Mouse (Mus musculus) ES-CJ7 (cell line): ENCODE measurements around the gene Slc43a1.
A peak's percentile ranks its signal among the peaks of the same experiment; 100 is the strongest.

Experiments used
- DNase-seq: peaks from one replicate; pipeline ENCODE4 v3.0.0; 2011; ENCODE audit warnings: low read depth, low spot score

Slc43a1 gene

DNA sequence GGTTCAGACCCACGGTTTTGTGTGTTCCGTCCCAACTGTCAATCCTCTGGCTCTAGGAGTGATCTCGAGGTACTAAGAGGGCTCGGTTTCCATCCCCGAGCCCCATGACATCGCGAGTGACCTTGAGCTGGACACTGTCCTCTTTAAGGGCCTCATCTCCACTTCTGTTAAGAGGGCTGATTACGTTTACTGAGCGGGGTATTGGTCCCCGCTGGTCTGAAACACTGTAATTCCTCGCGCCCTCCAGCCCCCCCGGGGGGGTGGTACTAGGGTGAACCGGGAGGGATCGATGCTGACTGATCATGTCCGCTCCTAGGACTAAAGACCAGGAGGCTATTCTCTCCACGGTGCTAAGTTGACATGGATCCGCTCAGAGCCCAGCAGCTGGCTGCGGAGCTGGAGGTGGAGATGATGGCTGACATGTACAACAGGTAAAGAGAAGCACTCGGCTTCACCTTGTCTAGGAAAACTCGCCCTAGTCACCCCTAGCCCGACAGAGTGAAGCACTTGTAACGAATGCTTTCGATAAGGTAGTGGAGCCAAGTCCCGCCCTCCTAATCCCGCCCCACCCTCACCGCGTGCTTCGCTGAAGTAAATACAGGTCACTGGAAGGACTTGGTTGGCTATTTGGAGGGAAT is 11.2 kb upstream of the Slc43a1 start:
- DNase-seq = peak; percentile 62

DNA sequence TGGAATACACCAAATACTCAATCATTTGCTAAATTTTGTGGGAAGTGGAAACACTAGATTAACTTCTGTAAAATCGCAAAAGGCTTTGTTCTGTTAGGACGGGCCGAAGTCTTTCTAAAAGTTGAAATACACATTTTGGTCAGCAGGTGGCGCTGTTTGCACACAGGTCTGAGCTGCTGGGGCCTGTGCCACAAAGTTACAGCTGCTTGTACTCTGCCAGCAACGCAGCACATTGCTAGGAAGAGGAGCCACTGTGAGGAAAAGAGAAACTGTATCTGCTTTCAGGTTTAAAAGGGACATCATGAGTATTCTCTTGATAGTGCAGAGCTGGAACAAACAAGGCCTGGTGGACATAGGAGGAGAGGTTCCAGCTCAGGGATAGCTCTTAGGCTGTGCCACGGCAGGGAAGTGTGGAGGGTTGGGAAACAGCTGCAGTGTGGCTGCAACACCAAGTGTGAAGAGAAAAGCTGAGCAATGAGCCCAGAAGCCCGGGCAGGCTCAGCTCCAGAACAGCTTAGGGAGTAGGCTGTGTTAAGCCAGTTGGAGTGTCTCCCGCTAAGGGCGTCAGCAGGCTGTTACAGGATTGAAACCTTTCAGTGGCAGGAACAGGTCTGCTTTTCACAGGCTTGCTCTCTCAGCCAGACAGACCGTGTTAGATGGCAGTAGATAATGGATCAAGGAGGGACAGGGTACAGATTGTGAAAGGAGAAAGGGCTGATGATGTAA is 6.8 kb upstream of the Slc43a1 start:
- DNase-seq = peak; percentile 82

DNA sequence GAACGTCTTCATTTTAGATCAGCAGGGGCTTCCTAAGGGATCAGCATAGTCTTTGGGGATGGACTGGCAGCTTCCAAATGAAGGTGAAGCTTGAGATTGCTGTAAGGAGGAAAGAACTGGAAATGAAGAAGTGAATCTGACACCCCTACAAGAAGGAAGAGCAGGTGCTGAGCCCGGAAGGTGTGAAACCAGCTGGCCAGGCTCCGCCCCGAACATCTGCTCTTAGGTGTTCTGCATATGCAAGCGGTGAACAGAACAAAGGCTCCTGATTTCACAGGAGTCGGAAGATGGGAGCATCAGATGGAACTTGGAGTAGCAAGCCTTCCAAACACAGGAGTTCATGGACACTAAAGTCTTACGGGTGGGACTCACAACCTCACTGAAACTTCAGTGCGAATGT is 1.5 kb upstream of the Slc43a1 start:
- peak; percentile 84 for DNase-seq

DNA sequence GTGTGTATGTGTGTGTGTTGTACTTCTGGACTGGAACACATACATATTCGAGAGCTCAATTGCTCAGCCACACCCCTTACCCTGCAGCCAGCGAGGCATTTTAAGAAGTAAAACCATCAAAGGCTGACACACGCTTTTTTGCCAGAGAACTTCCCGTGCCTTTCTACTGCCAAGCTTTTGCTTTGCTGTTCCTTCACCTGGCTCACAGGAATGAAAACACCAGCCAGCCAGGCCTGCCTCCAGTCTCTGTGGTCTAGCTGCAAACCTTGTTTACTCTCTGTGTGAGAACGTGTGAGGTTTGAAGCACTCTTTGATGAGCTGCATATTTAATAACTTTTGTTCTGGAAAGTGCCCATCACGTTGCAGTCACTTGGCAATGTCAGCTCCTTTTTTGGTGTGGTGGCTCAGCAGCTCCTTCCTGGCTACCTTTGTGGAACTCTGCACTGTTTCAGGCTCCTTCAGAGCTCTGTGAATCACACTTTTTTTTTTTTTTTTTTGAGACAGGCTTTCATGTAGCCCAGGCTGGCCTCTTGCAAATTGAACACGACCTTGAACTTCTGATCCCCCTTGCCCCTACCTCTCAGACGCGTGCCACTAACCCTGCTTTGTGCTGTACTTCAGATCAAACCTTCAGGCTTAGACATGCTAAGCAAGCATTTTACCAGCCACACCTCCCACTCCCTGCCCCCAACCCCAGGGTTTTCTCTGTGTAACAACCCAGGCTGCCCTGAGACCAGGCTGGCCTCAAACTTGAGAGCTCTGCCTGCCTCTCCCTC is 645 bp upstream of the Slc43a1 start:
- DNase-seq = peak; percentile 95

DNA sequence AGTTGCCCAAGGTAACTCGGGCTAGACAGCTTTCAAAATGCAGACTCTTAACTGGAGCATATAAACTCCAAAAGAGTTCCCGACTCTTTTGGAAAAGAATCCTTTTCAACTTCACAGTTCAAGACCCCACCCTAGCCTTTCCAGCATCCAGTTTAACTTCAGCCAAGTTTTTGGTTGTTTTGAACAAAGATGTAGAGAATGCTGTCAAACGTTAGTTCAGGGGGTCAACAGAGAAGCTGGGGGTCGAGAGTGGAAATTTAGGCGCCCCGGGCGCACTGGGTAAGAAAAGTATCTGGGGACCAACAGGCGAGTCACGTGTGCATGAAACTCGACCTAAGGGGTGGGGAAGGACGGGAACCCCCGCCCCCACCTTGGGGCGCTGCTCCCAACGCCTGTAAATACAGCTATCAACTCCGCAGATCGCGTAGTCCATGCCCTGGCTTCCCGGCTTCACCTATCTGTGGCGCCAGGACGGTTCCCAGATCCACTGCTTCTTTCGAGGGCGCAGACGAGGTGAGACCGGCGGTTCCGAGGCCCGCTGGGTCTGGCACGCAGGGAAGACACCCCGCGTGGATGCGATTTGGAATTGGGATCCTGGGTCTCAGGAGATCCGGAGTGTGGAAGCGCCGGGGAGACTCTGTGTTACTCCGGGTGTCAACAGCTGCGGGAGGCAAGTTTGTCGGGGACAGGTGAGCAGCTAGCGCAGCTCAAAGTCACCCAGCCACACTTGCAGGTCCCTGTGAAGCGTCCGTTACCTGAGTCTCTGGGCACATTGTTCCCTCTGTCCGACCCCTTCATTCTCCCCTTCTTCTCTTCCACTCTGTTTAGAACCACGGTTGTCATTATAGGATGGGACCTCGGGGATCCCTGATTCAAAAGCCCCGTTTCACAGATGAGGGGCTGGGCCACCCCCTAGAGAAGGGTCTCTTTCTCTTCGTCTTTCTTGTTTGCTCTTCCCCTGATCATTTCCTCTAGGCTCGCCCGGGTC is 637 bp downstream of the Slc43a1 start:
- DNase-seq = peak; percentile 56

DNA sequence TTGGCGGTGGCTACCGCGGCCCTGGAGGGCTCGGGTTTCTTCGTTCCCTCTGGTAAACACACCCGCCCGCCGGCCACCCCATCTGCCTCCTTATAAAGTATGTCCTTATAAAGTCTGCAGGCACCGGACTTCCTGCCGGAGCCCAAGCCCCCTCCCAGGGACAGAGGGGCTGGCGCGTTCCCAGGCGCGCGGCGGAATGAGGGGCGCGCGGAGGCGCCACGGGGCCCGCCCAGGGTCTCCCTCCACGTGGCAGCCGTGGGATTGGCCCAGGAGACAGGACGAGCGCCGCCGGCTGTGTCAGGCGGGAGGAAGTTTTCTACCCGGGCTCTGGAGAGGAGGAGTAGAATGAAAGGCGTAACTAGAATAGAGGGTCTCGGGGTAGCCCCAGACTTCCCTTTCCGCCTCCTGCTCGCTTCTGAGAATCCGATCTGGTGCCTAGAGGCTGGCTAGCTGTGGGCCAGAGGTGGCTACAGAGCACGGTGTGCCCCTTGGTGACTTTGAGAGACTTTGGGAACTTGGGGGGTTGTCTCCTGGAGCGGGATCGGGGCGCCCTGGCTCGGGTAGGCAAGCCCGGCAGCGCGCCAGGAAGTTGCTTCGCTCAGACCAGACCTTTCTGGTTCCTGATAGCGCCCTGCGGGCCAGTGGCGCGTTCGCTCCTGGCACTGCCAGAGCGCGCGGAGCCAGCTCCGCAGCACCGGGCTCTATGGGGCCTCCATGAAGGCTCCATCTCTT is 1.5 kb downstream of the Slc43a1 start:
- peak; percentile 62 for DNase-seq

DNA sequence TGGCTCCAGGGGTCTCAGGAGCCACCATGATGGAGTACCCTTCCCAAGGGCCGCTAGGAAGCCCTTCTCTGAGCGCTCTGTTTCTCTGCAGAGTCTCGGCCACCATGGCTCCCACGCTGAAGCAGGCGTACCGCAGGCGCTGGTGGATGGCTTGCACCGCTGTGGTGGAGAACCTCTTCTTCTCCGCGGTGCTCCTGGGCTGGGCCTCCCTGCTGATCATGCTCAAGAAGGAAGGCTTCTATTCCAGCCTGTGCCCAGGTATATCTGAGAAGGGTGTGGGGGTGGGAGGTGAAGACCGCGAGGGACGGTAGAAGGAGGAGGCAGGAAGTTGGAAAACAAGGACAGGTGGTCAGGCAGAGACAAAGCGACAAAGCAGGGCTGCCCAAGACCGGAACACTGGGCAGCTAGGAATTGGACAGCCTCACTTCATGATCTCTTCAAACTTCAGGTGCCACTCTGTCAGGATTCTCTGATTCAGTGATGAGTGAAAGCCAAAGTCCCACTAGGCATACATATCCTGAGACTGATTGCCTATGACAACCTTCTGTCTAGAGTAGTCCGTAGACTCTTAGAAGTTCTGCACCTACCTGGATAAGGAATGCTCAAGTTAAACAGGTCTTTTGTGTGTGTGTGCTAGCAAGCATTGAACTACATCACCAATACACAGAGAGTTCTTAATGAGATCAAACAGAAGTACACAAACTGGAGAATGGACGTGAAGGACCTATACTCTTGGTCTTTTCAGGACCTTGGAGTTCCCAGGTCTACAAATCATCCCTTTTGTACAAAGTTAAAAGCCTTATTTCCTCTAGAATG is 2.3 kb downstream of the Slc43a1 start:
- DNase-seq = no peak

DNA sequence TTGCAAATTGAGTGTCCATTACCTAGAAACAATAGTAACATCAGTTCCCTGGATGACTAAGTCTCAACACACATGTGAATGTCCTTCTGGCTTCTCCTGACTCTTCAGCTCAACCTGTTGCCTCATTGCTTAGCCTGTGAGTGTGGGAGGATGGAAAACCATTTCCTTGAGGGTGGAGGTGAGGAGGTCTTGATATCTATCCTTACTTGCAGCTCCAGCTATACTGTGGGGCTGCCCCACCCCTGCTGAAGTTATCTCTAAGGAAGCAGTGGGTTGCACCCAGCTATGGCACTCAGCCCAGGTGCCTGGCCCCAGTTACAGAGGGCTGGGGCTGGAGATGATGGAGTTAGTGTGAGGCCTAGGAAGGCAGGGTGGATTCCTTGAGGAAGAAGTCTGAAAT is 3.3 kb downstream of the Slc43a1 start:
- no peak for DNase-seq

DNA sequence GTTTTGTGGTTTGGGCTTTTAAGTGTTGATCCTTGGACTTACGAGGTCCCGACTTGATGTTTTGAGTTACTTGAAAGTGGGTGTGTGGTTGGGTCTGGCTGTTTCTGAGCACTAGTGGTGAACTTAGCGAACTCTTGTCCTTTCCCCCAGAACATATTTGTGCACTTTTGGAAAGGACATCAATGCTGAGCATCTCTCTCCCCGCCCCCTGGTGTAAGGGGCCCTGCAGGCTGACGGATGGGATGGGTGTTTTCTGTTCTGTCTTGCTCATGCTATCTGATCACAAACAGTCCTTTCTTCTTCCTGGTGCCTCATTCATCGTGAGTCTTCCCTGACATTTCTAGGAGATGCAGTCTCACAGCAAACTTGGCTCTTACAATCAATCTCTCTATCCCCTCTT is 5.0 kb downstream of the Slc43a1 start:
- no peak for DNase-seq

DNA sequence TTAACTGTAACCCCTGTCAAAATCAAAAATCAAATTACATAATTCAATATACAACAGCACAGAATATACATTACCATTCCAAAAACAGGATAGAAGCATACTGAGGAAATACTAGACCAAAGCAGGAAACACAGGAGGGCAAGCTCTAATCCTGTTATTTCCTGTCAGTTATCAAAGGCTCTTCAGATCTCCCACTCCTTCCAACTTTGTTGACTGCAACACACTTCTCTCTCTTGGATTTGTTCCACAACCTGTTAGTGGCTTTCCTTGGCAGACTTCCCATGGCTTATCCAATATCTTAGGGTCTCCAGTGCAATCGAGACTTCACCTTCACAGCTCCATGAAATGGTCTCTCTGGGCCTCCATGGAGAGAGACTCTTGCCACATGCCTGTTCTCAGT is 6.6 kb downstream of the Slc43a1 start:
- no peak for DNase-seq

DNA sequence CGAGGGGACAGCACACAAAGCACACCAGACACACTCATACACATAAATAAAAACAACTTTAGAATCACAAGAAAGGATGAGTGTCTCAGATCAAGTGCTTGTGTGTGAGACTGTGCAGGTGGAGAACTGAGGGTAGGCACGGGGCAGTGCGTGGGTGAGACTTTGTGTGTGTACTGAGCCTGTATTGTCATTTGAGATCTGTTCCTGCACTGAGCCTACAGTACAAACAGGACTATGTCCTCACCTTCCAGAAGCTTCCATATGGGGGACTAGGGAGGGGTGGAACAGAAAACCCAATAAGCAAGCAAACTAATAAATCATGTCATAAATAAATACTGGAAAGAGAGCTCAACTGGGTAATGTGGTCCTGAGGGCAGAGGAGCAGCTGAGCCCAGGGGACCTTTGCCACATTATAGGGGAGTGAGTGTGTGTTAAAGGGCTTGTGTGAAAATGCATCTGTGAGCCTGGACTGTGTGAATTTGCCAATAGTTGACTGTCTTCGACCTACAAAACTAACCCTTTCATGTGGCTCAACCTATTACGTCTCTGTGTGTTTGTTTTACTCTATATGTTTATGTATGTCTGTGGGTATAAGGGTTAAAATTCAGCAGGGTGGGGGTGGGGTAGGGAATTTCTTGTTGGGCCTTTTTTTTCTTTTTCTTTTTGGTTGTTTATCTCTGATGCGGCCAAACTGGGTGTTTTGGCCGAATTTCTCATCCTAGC is 11.9 kb downstream of the Slc43a1 start:
- DNase-seq = no peak

DNA sequence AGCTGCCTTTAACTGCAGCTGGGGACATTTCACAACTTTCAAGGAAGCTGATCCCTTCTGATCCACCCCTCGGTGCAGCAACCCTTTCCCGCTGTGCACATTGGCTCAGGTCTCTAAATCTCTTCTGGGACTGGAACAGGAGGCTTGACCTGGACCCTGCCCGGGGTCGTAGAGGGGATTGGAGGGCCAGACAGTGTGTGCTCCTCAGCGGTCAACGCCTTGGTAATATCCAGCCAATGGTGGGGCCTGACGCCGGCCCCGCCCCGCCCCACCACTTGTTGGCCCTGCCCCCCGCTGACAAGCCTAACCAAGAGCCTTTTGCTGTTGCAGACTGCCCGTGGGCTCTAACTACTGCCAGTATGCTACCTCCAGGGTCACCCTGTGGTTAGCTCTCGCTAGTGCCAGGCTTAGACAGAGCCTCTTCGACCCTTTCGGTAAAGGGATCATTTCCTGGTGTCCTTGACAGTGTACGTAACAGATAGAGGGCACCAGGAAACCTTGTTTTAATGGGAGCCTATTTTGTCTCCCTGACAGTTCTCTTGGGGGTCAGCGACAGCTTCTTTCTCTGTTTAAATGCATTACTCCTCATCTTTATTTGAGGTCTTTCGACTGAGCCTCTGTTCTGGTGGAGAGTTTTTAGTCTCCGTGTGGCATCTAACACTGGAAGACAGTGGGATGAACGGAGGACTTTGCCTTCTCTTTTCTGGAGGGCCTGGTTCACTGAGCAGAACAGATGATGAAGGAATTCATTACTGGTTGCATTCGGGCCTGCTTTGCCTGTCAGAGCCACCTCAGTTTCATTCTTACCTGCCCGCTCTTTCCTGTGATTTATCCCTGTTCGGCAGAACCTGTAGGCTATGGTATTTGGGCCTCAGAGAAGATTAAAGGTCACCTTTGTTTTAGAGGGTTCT is 12.7 kb downstream of the Slc43a1 start:
- DNase-seq = peak; percentile 68

DNA sequence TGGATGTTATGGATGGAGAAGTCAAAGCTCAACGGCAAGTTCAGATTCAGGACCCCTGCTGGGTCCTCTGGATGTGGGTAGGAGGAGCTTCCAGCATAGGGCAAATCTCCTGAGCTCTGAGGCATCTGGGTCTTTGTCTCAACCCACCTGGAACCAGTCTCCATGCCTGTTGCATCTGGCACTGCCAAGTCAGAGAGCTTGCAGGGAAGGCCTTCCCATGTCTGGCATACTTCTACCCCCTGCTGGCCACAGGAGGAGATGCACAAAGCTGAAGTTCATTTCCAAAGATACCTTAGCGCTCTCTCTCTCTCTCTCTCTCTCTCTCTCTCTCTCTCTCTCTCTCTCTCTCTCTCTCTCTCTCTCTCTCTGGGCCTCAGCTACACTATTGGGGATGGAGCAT is 17.1 kb downstream of the Slc43a1 start:
- peak; percentile 61 for DNase-seq

DNA sequence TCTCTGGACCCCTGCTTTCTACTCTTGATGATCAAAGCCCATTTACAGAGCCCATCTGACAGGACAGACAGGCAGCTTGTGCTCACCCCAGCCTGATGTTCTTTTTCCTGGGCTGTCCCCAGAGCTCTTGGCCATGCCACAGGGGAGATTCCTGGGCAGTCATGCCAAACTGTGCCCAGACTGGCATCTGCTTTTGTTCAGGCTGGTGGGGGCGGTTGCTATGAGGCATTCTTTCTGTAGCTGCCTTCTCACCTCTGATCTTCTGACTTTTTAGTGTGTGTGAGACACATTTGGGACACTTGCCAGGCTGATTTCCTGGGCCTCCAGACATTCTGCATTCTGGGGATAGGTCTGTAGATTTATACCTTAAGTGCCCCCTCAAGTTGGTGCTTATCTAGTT is 19.9 kb downstream of the Slc43a1 start:
- DNase-seq = no peak

DNA sequence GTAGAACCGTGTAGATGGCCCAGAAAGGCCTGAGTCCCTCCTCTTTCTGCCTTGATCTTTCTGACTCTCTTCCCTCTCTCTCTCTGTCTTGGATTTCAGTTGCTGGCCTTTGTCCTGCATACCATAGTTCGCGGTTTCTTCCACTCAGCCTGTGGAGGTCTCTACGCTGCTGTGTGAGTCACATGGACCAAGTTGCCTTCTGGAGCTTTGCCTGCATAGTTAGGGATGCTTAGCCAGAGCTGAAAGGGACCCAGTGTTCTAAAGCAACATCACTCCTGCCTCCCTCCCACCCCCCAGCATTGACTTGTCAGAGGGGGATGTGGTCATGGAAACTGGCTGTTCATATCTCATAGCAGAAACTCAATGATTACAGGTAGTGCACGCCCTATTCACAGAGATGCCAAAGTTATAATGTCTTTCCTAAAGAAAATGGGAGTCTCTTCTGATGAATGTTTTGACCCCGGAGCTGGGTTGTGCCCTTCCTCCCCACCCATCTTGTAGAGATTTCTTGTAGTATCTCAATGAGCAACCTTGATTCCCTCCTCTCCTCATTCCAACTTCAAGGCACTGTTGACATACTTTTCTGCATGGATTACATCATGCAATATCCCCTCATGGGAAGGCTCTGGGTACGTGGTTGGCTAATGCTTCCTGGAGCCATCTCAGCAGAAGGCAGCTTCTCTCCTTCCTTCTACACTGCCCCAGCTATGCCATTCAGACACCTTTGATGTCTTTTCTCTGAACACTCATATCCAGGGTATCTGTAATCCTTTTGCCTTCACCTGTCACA is 21.5 kb downstream of the Slc43a1 start:
- DNase-seq = no peak

DNA sequence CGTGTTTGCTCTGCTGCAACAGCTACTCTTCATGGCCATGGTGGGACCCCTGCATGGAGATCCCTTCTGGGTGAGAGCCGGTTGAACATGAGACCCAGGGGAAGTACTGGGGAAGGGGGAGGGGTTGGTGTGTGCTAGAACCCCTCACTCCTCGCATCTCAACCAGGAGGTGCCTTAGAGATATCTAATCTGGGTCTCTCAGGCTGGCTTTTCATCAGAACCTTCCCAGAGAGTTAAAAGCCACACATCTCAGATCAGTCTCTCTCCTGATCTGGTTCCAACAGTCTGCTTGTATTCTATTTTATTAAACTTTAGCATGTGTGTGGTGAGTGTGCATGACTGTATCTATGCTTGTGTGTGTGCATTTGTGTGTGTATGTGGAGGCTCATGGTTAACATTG is 22.8 kb downstream of the Slc43a1 start:
- no peak for DNase-seq

DNA sequence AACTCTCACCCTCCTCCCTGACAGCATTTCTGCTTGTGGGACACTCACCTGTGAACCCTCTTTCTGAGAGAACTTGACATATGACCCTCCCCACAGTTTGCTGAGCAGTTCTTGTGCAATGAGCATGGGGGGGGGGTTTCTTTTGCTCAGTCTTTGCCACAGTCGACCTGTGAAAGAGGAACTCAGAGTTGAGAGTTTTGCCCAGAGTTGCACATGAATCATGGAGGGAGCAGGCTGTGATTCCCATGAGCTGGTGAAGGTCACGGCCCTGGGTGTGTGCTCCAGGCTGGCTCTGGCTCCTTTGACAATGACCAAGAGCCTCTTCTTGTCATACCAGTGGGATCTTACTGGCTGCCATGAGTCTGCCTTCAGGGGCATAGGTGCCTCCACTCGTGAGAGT is 23.6 kb downstream of the Slc43a1 start:
- DNase-seq = no peak
